Mouse (Mus musculus) ES-Bruce4 (cell line): ENCODE data around the gene 3830406C13Rik.

Experiments
- CTCF ChIP-seq: IDR thresholded peaks from one replicate; pipeline ENCODE4 v1.8.1; 2011; ENCODE audit warnings: low read depth, low read length
- EP300 ChIP-seq: IDR thresholded peaks from 2 replicates; pipeline ENCODE4 v1.6.1; 2011; ENCODE audit warnings: low read depth, low read length; ENCODE audit not compliant: insufficient read depth
- POLR2A ChIP-seq: IDR thresholded peaks from one replicate; pipeline ENCODE4 v1.8.1; 2011; ENCODE audit warnings: low read length; ENCODE audit not compliant: insufficient read depth

DNA sequence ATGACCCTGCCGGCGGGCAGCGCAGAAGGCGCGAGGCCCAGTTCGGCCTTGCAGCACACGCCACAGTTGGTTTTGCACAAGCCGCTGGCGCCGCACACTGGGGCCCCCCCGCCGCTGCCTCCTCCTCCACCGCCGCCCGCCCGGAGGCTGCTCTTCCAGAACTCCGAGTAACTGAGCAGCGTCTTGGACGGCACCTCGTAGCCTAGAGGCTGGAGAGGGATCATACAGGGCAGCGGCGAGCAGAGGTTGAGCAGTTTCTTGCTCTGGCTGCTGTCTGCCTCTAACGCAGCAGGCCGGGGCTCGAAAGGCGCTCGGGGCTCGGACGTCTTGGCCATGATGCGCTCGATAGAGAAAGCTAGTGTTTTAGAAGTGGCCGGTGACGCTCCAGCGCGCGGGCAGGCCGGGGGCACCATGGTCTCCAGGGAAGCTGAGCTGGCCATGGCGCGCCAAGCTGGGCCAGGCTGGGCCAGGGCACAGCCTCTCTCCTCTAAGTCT is 60.8 kb downstream of the 3830406C13Rik start:
- TF ChIP-seq CTCF (no peak), POLR2A (no peak), EP300 (no peak)
